In the genomic region with DNA sequence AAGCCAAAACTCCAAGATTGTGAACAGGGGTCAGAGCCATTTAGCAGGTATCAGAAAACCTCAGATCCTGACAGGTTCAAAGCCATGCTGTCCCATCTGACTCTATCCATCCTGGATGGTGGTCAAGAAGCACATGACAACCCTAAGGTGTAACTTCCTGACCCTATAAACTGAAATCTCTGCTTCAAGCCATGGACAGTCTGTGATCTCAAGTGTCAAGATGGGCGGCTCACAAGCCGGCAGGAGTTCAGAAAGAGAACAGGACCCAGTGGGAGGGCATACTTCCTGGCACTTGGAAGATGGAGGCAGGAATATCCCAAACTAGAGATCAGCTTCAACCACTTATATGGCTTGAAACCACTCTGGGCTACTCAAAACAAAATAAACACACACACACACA, we compare ENCODE assay signal across 19 mouse cellular contexts. TPM values are rescaled to one million over a fixed set of nuclear protein-coding genes. Genes with fewer than 3 reads are reported as not detected.
A peak's percentile ranks its signal among the peaks of the same experiment; 100 is the strongest.
DNase-seq lines count a peak whose midpoint lies in the region; ATAC-seq and TF ChIP-seq lines count a peak whose summit lies in the region.
"Had no signal": no experiment of that assay in that cellular context is flagged by ENCODE, and none has a peak within 500 bp of the region (broad histone marks: within the 10 kb centered on the region; RNA-seq: fewer than 3 reads in every experiment).

No protein-coding gene starts in this region.

- peak overlapping the region; percentile 47 for H3K4me2 ChIP-seq in liver, embryonic 11.5 days
- H3K4me2 ChIP-seq in liver, embryonic 13.5 days, result peak overlapping the region; percentile 79
- peak overlapping the region; percentile 55 for H3K4me2 ChIP-seq in liver, postnatal 0 days (ENCODE audit: low read depth, low read length)
- H3K4me2 ChIP-seq: embryonic facial prominence, embryonic 12.5 days; hindbrain, embryonic 15.5 days had no signal

- H3K36me3 ChIP-seq in liver, embryonic 11.5 days (ENCODE audit: control insufficient read depth, insufficient read depth, low read length), result no peaks in the 10 kb centered on the region
- H3K36me3 ChIP-seq in liver, embryonic 13.5 days, result no peaks in the 10 kb centered on the region
- no peaks in the 10 kb centered on the region for H3K36me3 ChIP-seq in liver, postnatal 0 days (replicated peaks; ENCODE audit: insufficient read depth, low read length)
- H3K36me3 ChIP-seq: hindbrain, embryonic 15.5 days had no signal

- no peaks in the 10 kb centered on the region for H3K27me3 ChIP-seq in liver, embryonic 11.5 days (replicated peaks; ENCODE audit: control insufficient read depth, insufficient read depth, low read length)
- H3K27me3 ChIP-seq in liver, embryonic 13.5 days, result no peaks in the 10 kb centered on the region
- no peaks in the 10 kb centered on the region for H3K27me3 ChIP-seq in liver, postnatal 0 days (ENCODE audit: insufficient read depth, low read length)
- H3K27me3 ChIP-seq: CH12.LX; embryonic facial prominence, embryonic 12.5 days; hindbrain, embryonic 15.5 days; Patski had no signal

- peaks cover 53% of the 10 kb centered on the region for H3K4me1 ChIP-seq in liver, embryonic 11.5 days (replicated peaks; ENCODE audit: control insufficient read depth, insufficient read depth, low read length)
- peaks cover 96% of the 10 kb centered on the region for H3K4me1 ChIP-seq in liver, embryonic 13.5 days (replicated peaks)
- peaks cover 33% of the 10 kb centered on the region for H3K4me1 ChIP-seq in liver, postnatal 0 days (ENCODE audit: insufficient read depth)
- H3K4me1 ChIP-seq: embryonic facial prominence, embryonic 12.5 days; hindbrain, embryonic 15.5 days had no signal

- no peak for TF ChIP-seq CTCF in liver, postnatal 0 days (IDR thresholded peaks at IDR 0.05; ENCODE audit: low read depth)

- peak overlapping the region; percentile 99 for H3K27ac ChIP-seq in liver, embryonic 11.5 days (ENCODE audit: low read depth, low read length)
- peak overlapping the region; percentile 100 for H3K27ac ChIP-seq in liver, embryonic 13.5 days
- H3K27ac ChIP-seq in liver, postnatal 0 days (ENCODE audit: low read depth), result peak overlapping the region; percentile 97
- H3K27ac ChIP-seq: embryonic facial prominence, embryonic 12.5 days; hindbrain, embryonic 15.5 days had no signal

- WGBS in liver, embryonic 11.5 days, result 72% methylated on average over 2 of the region's 2 CpGs
- 55% methylated on average over 2 of the region's 2 CpGs for WGBS in liver, embryonic 13.5 days (ENCODE audit: insufficient replicate concordance)
- WGBS in liver, postnatal 0 days (ENCODE audit: insufficient replicate concordance), result 67% methylated on average over 2 of the region's 2 CpGs

- no peak for ATAC-seq in liver, embryonic 11.5 days (replicated peaks; ENCODE audit: low FRiP score)
- ATAC-seq in liver, embryonic 13.5 days (ENCODE audit: low read depth), result no peak
- ATAC-seq in liver, postnatal 0 days, result no peak
- ATAC-seq: activated CD4-positive, CD25-positive, alpha-beta regulatory T cell, adult 4 months; forebrain, embryonic 14.5 days; Patski had no signal

- no peak overlapping the region for H3K4me3 ChIP-seq in liver, embryonic 11.5 days (ENCODE audit: low read depth, low read length)
- H3K4me3 ChIP-seq in liver, embryonic 13.5 days (replicated peaks), result peak overlapping the region; percentile 11; the same call in 1 of the 2 replicates
- no peak overlapping the region for H3K4me3 ChIP-seq in liver, postnatal 0 days (ENCODE audit: low read depth, low read length)
- H3K4me3 ChIP-seq: embryonic facial prominence, embryonic 12.5 days; hindbrain, embryonic 15.5 days had no signal

- H3K9me3 ChIP-seq in liver, embryonic 11.5 days (ENCODE audit: control insufficient read depth, low read length), result no peaks in the 10 kb centered on the region
- no peaks in the 10 kb centered on the region for H3K9me3 ChIP-seq in liver, embryonic 13.5 days (replicated peaks)
- no peaks in the 10 kb centered on the region for H3K9me3 ChIP-seq in liver, postnatal 0 days (ENCODE audit: low read length)
- H3K9me3 ChIP-seq: embryonic facial prominence, embryonic 12.5 days; hindbrain, embryonic 15.5 days had no signal

- peak; percentile 55 for DNase-seq in heart, adult 11 months
- no peak for DNase-seq in heart, adult 9 months (ENCODE audit: low spot score in 2 of 2)
- no peak for DNase-seq in liver, embryonic 11.5 days (ENCODE audit: low spot score)
- no peak for DNase-seq in liver
- no peak for DNase-seq in liver, embryonic 13.5 days
- DNase-seq in liver, postnatal 0 days, result no peak
- no peak for DNase-seq in thymus, postnatal 4 days
- DNase-seq: adrenal gland, postnatal 14 days; cerebellum, adult 8-10 months; cerebellum, postnatal 14 days; gastrocnemius, postnatal 36 days; heart, adult 18-20 months; heart, postnatal 10 days had no signal

- H3K9ac ChIP-seq in liver, embryonic 11.5 days (ENCODE audit: low read depth, low read length), result peak overlapping the region; percentile 64
- H3K9ac ChIP-seq in liver, embryonic 13.5 days, result peak overlapping the region; percentile 83
- peak overlapping the region; percentile 52; the same call in 1 of the 2 replicates for H3K9ac ChIP-seq in liver, postnatal 0 days (replicated peaks)
- H3K9ac ChIP-seq: embryonic facial prominence, embryonic 12.5 days; hindbrain, embryonic 15.5 days had no signal

- TF ChIP-seq EP300 in liver, postnatal 0 days (IDR thresholded peaks at IDR 0.05; ENCODE audit: low read depth), result no peak

RNA-seq across cellular contexts. Expression of gene Eral1, which starts 13.5 kb away (rescaled TPM):
- polyA plus RNA-seq in liver, embryonic 11.5 days (2014; fragmentation: Nextera tagmentation; extraction: Ambion mirVana), result 39.0 and 40.8 TPM in 2 replicates
- polyA plus RNA-seq in liver, embryonic 13.5 days (2015; fragmentation: Nextera tagmentation; extraction: Ambion mirVana), result 19.1 and 20.2 TPM in 2 replicates
- polyA plus RNA-seq in liver, postnatal 0 days (2015; fragmentation: Nextera tagmentation; extraction: Ambion mirVana), result 9.3 and 10.6 TPM in 2 replicates

RNA-seq across cellular contexts. Expression of gene Fam222b, which starts 27.8 kb away (rescaled TPM):
- polyA plus RNA-seq in liver, embryonic 11.5 days (2014; fragmentation: Nextera tagmentation; extraction: Ambion mirVana), result 13.9 and 17.3 TPM in 2 replicates
- 3.7 and 5.5 TPM in 2 replicates for polyA plus RNA-seq in liver, embryonic 13.5 days (2015; fragmentation: Nextera tagmentation; extraction: Ambion mirVana)
- polyA plus RNA-seq in liver, postnatal 0 days (2015; fragmentation: Nextera tagmentation; extraction: Ambion mirVana), result 5.9 and 7.5 TPM in 2 replicates

RNA-seq across cellular contexts. Expression of gene Flot2, which starts 28.9 kb away (rescaled TPM):
- 44.8 TPM in 2 replicates for polyA plus RNA-seq in liver, embryonic 11.5 days (2014; fragmentation: Nextera tagmentation; extraction: Ambion mirVana)
- 24.6 and 27.1 TPM in 2 replicates for polyA plus RNA-seq in liver, embryonic 13.5 days (2015; fragmentation: Nextera tagmentation; extraction: Ambion mirVana)
- polyA plus RNA-seq in liver, postnatal 0 days (2015; fragmentation: Nextera tagmentation; extraction: Ambion mirVana), result 23.1 and 25.9 TPM in 2 replicates

RNA-seq across cellular contexts. Expression of gene Dhrs13, which starts 34.6 kb away (rescaled TPM):
- polyA plus RNA-seq in liver, embryonic 11.5 days (2014; fragmentation: Nextera tagmentation; extraction: Ambion mirVana), result 23.8 and 24.9 TPM in 2 replicates
- 18.2 and 19.3 TPM in 2 replicates for polyA plus RNA-seq in liver, embryonic 13.5 days (2015; fragmentation: Nextera tagmentation; extraction: Ambion mirVana)
- 9.2 and 10.6 TPM in 2 replicates for polyA plus RNA-seq in liver, postnatal 0 days (2015; fragmentation: Nextera tagmentation; extraction: Ambion mirVana)
